ENCODE assay signal across 11 mouse cellular contexts in the genomic region with DNA sequence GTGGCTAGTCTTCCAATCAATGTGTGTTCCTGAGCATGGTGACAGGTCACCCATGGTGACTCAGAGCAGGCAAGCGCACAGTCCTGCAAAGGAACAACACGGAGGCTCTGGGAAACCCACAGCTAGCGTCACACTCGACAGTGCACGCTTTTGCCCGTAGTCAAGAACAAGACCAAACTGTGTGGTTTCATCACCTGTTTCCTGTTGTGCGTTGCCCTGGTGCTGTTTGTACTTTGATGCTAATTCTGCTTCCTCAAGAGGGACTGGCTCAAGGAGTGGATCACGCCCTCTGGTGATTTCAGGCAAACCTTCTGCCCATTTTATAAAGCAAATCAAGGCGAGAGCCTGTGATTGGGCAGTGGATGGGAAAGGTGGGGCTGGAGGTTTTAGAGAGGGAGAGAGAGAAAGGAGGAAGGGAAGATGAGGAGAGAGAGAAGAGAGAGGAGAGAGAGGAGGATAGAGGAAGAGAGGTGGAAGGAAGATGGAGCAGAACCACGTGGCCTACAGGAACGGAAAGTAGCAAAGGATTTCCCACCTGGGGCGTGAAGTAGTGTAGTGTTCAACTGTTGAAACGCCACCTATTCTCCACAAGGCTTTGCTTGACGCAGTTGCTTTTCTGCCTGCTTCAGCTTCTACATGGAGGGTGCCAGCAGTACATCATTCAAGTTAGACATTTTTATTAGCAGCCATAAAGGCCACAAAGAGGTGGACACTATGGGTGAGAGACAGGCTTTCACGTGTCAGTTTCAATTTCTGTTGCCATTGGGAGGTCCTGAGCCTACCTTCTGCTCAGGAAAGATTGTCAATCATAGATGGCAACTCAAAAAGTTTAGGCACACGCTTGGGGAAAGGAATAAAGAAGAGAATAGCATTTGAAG. TPM values are rescaled to one million over a fixed set of nuclear protein-coding genes. Genes with fewer than 3 reads are reported as not detected.
DNase-seq lines count a peak whose midpoint lies in the region; ATAC-seq and TF ChIP-seq lines count a peak whose summit lies in the region.
"Had no signal": no experiment of that assay in that cellular context is flagged by ENCODE, and none has a peak within 500 bp of the region (broad histone marks: within the 10 kb centered on the region; RNA-seq: fewer than 3 reads in every experiment).

No protein-coding gene starts in this region.

- WGBS in heart, embryonic 16.5 days = 71% methylated on average over 16 of the region's 16 CpGs
- WGBS in stomach, postnatal 0 days = 69% methylated on average over 16 of the region's 16 CpGs
- WGBS in hindbrain, postnatal 0 days = 72% methylated on average over 16 of the region's 16 CpGs

- H3K36me3 ChIP-seq in heart, embryonic 16.5 days (ENCODE audit: control insufficient read depth, insufficient read depth) = no peaks in the 10 kb centered on the region
- no peaks in the 10 kb centered on the region for H3K36me3 ChIP-seq in stomach, postnatal 0 days (ENCODE audit: control insufficient read depth, insufficient read depth, low read length)
- no peaks in the 10 kb centered on the region for H3K36me3 ChIP-seq in hindbrain, postnatal 0 days (ENCODE audit: insufficient read depth, low read length)
- H3K36me3 ChIP-seq: heart, embryonic 13.5 days; liver, embryonic 15.5 days had no signal

- H3K4me1 ChIP-seq in heart, embryonic 16.5 days (ENCODE audit: control insufficient read depth, insufficient read depth, low read length) = no peaks in the 10 kb centered on the region
- no peaks in the 10 kb centered on the region for H3K4me1 ChIP-seq in stomach, postnatal 0 days (replicated peaks; ENCODE audit: control insufficient read depth, insufficient read depth)
- H3K4me1 ChIP-seq in hindbrain, postnatal 0 days (ENCODE audit: insufficient read depth, low read length) = no peaks in the 10 kb centered on the region
- H3K4me1 ChIP-seq: heart, embryonic 13.5 days had no signal

- no peaks in the 10 kb centered on the region for H3K9me3 ChIP-seq in heart, embryonic 16.5 days (replicated peaks; ENCODE audit: control insufficient read depth, low read length)
- no peaks in the 10 kb centered on the region for H3K9me3 ChIP-seq in stomach, postnatal 0 days (ENCODE audit: control insufficient read depth, low read length)
- H3K9me3 ChIP-seq in hindbrain, postnatal 0 days (ENCODE audit: low read length) = no peaks in the 10 kb centered on the region
- H3K9me3 ChIP-seq: heart, embryonic 13.5 days; liver, embryonic 15.5 days had no signal

- ATAC-seq in heart, embryonic 16.5 days (replicated peaks; ENCODE audit: extremely low read depth, insufficient read depth, low FRiP score) = peak; percentile 45; the same call in 1 of the 2 replicates
- peak; percentile 61; the same call in 1 of the 2 replicates for ATAC-seq in stomach, postnatal 0 days (ENCODE audit: low FRiP score, low TSS enrichment)
- no peak for ATAC-seq in cerebellum, adult (ENCODE audit: insufficient number of reproducible peaks, low FRiP score, low TSS enrichment)
- no peak for ATAC-seq in hindbrain, postnatal 0 days

- no peak overlapping the region for H3K27ac ChIP-seq in heart, embryonic 16.5 days (ENCODE audit: low read length)
- no peak overlapping the region for H3K27ac ChIP-seq in stomach, postnatal 0 days (replicated peaks)
- no peak overlapping the region for H3K27ac ChIP-seq in hindbrain, postnatal 0 days
- H3K27ac ChIP-seq: heart, embryonic 13.5 days; liver, embryonic 15.5 days had no signal

- no peak overlapping the region for H3K4me3 ChIP-seq in heart, embryonic 16.5 days (ENCODE audit: low read length)
- no peak overlapping the region for H3K4me3 ChIP-seq in stomach, postnatal 0 days (ENCODE audit: low read depth, low read length)
- H3K4me3 ChIP-seq in hindbrain, postnatal 0 days (ENCODE audit: low read length) = no peak overlapping the region
- H3K4me3 ChIP-seq: heart, embryonic 13.5 days; liver, embryonic 15.5 days had no signal

- TF ChIP-seq EP300 in stomach, postnatal 0 days (optimal IDR thresholded peaks at IDR 0.05) = no peak

- no peak for TF ChIP-seq CTCF in stomach, postnatal 0 days (IDR thresholded peaks at IDR 0.05; ENCODE audit: low read depth)
- no peak for TF ChIP-seq CTCF in hindbrain, postnatal 0 days (IDR thresholded peaks at IDR 0.05; ENCODE audit: low read depth)

- H3K27me3 ChIP-seq in heart, embryonic 16.5 days (ENCODE audit: control insufficient read depth, insufficient read depth, low read length) = no peaks in the 10 kb centered on the region
- H3K27me3 ChIP-seq in stomach, postnatal 0 days (ENCODE audit: control insufficient read depth, insufficient read depth, low read length) = no peaks in the 10 kb centered on the region
- no peaks in the 10 kb centered on the region for H3K27me3 ChIP-seq in hindbrain, postnatal 0 days (ENCODE audit: insufficient read depth, low read length)
- H3K27me3 ChIP-seq: heart, embryonic 13.5 days; liver, embryonic 15.5 days; Patski had no signal

- H3K4me2 ChIP-seq in heart, embryonic 16.5 days (ENCODE audit: low read depth, low read length) = no peak overlapping the region
- no peak overlapping the region for H3K4me2 ChIP-seq in stomach, postnatal 0 days (replicated peaks; ENCODE audit: low read depth)
- no peak overlapping the region for H3K4me2 ChIP-seq in hindbrain, postnatal 0 days (ENCODE audit: low read depth, low read length)
- H3K4me2 ChIP-seq: heart, embryonic 13.5 days; liver, embryonic 15.5 days had no signal

- no peak for DNase-seq in heart, postnatal 4 days
- peak; percentile 98 for DNase-seq in T-cell, adult 2 months (ENCODE audit: low spot score)
- peak; percentile 24 for DNase-seq in lung, postnatal 10 days
- DNase-seq in stomach, postnatal 0 days (ENCODE audit: low spot score) = peak; percentile 21
- no peak for DNase-seq in layer of hippocampus, postnatal 10 days (ENCODE audit: low spot score in 2 of 2)
- DNase-seq in hindbrain, postnatal 0 days (ENCODE audit: low spot score) = no peak

- H3K9ac ChIP-seq in heart, embryonic 16.5 days (ENCODE audit: low read length) = no peak overlapping the region
- no peak overlapping the region for H3K9ac ChIP-seq in stomach, postnatal 0 days (ENCODE audit: low read length)
- no peak overlapping the region for H3K9ac ChIP-seq in hindbrain, postnatal 0 days (replicated peaks; ENCODE audit: low read length)
- H3K9ac ChIP-seq: heart, embryonic 13.5 days; liver, embryonic 15.5 days had no signal

RNA-seq across cellular contexts. Expression of a gene that starts 59.2 kb away (rescaled TPM):
- 56.3 and 61.8 TPM in 2 replicates for polyA plus RNA-seq in heart, embryonic 16.5 days (2015; fragmentation: Nextera tagmentation; extraction: Ambion mirVana)
- total RNA-seq in heart, postnatal 4 days (2021) = 10 to 100 TPM; 31.9 to 32.8 TPM
- 84.6 and 85.1 TPM in 2 replicates for polyA plus RNA-seq in stomach, postnatal 0 days (2015; fragmentation: Nextera tagmentation; extraction: Ambion mirVana)
- 10 to 100 TPM; 58.1 to 61.2 TPM for total RNA-seq in layer of hippocampus, postnatal 10 days (2021)
- total RNA-seq in hindbrain, postnatal 0 days (2014; rRNA removed) = 57.9 and 66.3 TPM in 2 replicates
- 110 and 113 TPM in 2 replicates for polyA plus RNA-seq in hindbrain, postnatal 0 days (2015; fragmentation: Nextera tagmentation; extraction: Ambion mirVana)

Comparison
In these comparisons a context has a peak if more than half of its experiments do, and no peak if none do; other contexts are left out.
1. ATAC-seq: peak in heart, embryonic 16.5 days (single experiment) and stomach, postnatal 0 days (single experiment); none in cerebellum, adult (single experiment) and hindbrain, postnatal 0 days (single experiment).
2. DNase-seq: peak in T-cell, adult 2 months (single experiment), lung, postnatal 10 days (single experiment) and stomach, postnatal 0 days (single experiment); none in heart, postnatal 4 days (single experiment), layer of hippocampus, postnatal 10 days (0 of 2) and hindbrain, postnatal 0 days (single experiment).